Mouse (Mus musculus) myocyte (in vitro differentiated cells): Measurements from ENCODE around the gene Ccdc155. TPM values are rescaled to one million over a fixed set of nuclear protein-coding genes. Genes with fewer than 3 reads are reported as not detected.

Experiments used
- H3K27me3 ChIP-seq: one replicate; pipeline ENCODE4 v1.6.1; 2011; ENCODE audit not compliant: control insufficient read depth, insufficient read depth, insufficient read length
- H3K36me3 ChIP-seq: one replicate; pipeline ENCODE4 v1.6.1; 2011; ENCODE audit not compliant: control insufficient read depth, insufficient read depth
- H3K4me2 ChIP-seq: one replicate; pipeline ENCODE4 v1.6.1; 2011; ENCODE audit warnings: low read depth, control low read depth
- H3K4me3 ChIP-seq: one replicate; pipeline ENCODE4 v1.5.1; 2011; ENCODE audit warnings: mild to moderate bottlenecking, control low read depth, moderate library complexity
- H3K79me2 ChIP-seq: one replicate; pipeline ENCODE4 v1.6.1; 2011; ENCODE audit not compliant: control insufficient read depth, insufficient read depth
- H3ac ChIP-seq: one replicate; pipeline ENCODE4 v1.6.1; 2011; ENCODE audit not compliant: control insufficient read depth, insufficient read length
- CEBPB ChIP-seq: IDR thresholded peaks from 2 replicates; pipeline ENCODE4 v1.6.1; 2011; ENCODE audit warnings: mild to moderate bottlenecking, moderate library complexity; ENCODE audit not compliant: poor library complexity, insufficient read depth, severe bottlenecking
- E2F4 ChIP-seq: IDR thresholded peaks from one replicate; pipeline ENCODE4 v1.6.1; 2011; ENCODE audit warnings: mild to moderate bottlenecking, control low read depth, moderate library complexity; ENCODE audit not compliant: insufficient read depth
- MAX ChIP-seq: IDR thresholded peaks from one replicate; pipeline ENCODE4 v1.6.1; 2011; ENCODE audit warnings: low read depth, mild to moderate bottlenecking, control low read depth
- MYOD1 ChIP-seq, 3 experiments: IDR thresholded peaks; one replicate each; pipeline ENCODE4 v1.6.1; 2011; ENCODE audit warnings: control low read depth in 2 of 3, low read depth in 2 of 3, mild to moderate bottlenecking in 2 of 3, moderate library complexity in 1 of 3; ENCODE audit not compliant: insufficient read length in 2 of 3, control insufficient read depth in 1 of 3
- MYOG ChIP-seq, 3 experiments: IDR thresholded peaks; one replicate each; pipeline ENCODE4 v1.6.1; 2011; ENCODE audit warnings: control low read depth in 2 of 3, low read depth in 2 of 3, mild to moderate bottlenecking in 2 of 3; ENCODE audit not compliant: insufficient read length in 2 of 3, control insufficient read depth in 1 of 3, insufficient read depth in 1 of 3
- POLR2A ChIP-seq: IDR thresholded peaks from one replicate; pipeline ENCODE4 v1.6.1; 2011; ENCODE audit warnings: low read depth, mild to moderate bottlenecking, control low read depth, moderate library complexity; ENCODE audit not compliant: insufficient read length
- POLR2AphosphoS2 ChIP-seq: IDR thresholded peaks from one replicate; pipeline ENCODE4 v1.6.1; 2011; ENCODE audit warnings: low read depth, control low read depth; ENCODE audit not compliant: insufficient read length
- REST ChIP-seq: IDR thresholded peaks from one replicate; pipeline ENCODE4 v1.6.1; 2011; ENCODE audit warnings: mild to moderate bottlenecking, control low read depth, moderate library complexity; ENCODE audit not compliant: insufficient read depth, insufficient read length
- SRF ChIP-seq: IDR thresholded peaks from one replicate; pipeline ENCODE4 v1.6.1; 2011; ENCODE audit warnings: low read depth; ENCODE audit not compliant: control insufficient read depth, insufficient read length
- TCF12 ChIP-seq: IDR thresholded peaks from one replicate; pipeline ENCODE4 v1.6.1; 2011; ENCODE audit warnings: mild to moderate bottlenecking, control low read depth; ENCODE audit not compliant: poor library complexity, insufficient read depth, severe bottlenecking
- TCF3 ChIP-seq: IDR thresholded peaks from one replicate; pipeline ENCODE4 v1.6.1; 2011; ENCODE audit warnings: low read depth, control low read depth; ENCODE audit not compliant: insufficient read length
- USF1 ChIP-seq: IDR thresholded peaks from one replicate; pipeline ENCODE4 v1.6.1; 2011; ENCODE audit warnings: low read depth, mild to moderate bottlenecking, control low read depth, moderate library complexity
- polyA plus RNA-seq: library from polyadenylated mRNA; unstranded; fragments of >200 nt; fragmentation: generic; extraction: Trizol; gene quantifications from one replicate; pipeline ENCODE4 v1.2.1, GENCODE M21; 2012; ENCODE audit warnings: missing spikeins

The Ccdc155 gene
- polyA plus RNA-seq, 1 experiment = 2.2 TPM

- no peak overlapping the region for H3ac ChIP-seq
- H3K36me3 ChIP-seq = no peaks in the 10 kb centered on the region
- H3K27me3 ChIP-seq = peaks cover 17% of the 10 kb centered on the region
These were observed 7.7 kb downstream of the Ccdc155 start for GRCm38 (mm10) chr7:45196994-45197393.

GRCm38 (mm10) chr7:45196176-45196535 is 8.5 kb downstream of the Ccdc155 start:
- Histone ChIP-seq H3K4me3 (no peak overlapping the region), H3K4me2 (no peak overlapping the region), H3K27me3 (peaks cover 17% of the 10 kb centered on the region), H3ac (no peak overlapping the region), H3K79me2 (no peaks in the 10 kb centered on the region), H3K36me3 (no peaks in the 10 kb centered on the region)
- TF ChIP-seq USF1 = no peak
- no peak for TF ChIP-seq TCF3
- TF ChIP-seq E2F4 = no peak
- no peak for TF ChIP-seq MYOG (IDR thresholded peaks at IDR 0.05; ENCODE audit: control insufficient read depth in 1 of 3, insufficient read depth in 1 of 3, insufficient read length in 2 of 3, low read depth in 2 of 3)
- no peak for TF ChIP-seq POLR2AphosphoS2
- TF ChIP-seq MYOD1 (IDR thresholded peaks at IDR 0.05; ENCODE audit: control insufficient read depth in 1 of 3, insufficient read length in 2 of 3, low read depth in 2 of 3) = no peak
- TF ChIP-seq POLR2A = no peak
- no peak for TF ChIP-seq TCF12
- no peak for TF ChIP-seq REST
- no peak for TF ChIP-seq SRF

More at GRCm38 (mm10) chr7:45196994-45197393, 7.7 kb downstream of the Ccdc155 start:
- Histone ChIP-seq H3K4me3 (no peak overlapping the region), H3K79me2 (no peaks in the 10 kb centered on the region), H3K4me2 (no peak overlapping the region)
- TF ChIP-seq POLR2AphosphoS2 = no peak
- TF ChIP-seq SRF = no peak
- TF ChIP-seq USF1 = no peak
- TF ChIP-seq E2F4 = no peak
- TF ChIP-seq POLR2A = no peak
- no peak for TF ChIP-seq TCF3
- no peak for TF ChIP-seq MYOD1 (IDR thresholded peaks at IDR 0.05; ENCODE audit: control insufficient read depth in 1 of 3, insufficient read length in 2 of 3, low read depth in 2 of 3)
- TF ChIP-seq TCF12 = no peak
- TF ChIP-seq MYOG (IDR thresholded peaks at IDR 0.05; ENCODE audit: control insufficient read depth in 1 of 3, insufficient read depth in 1 of 3, insufficient read length in 2 of 3, low read depth in 2 of 3) = no peak

GRCm38 (mm10) chr7:45195341-45196175 is 9.1 kb downstream of the Ccdc155 start:
- no peaks in the 10 kb centered on the region for H3K36me3 ChIP-seq
- no peak overlapping the region for H3K4me3 ChIP-seq
- H3K27me3 ChIP-seq = peaks cover 14% of the 10 kb centered on the region
- TF ChIP-seq MYOG (IDR thresholded peaks at IDR 0.05; ENCODE audit: control insufficient read depth in 1 of 3, insufficient read depth in 1 of 3, insufficient read length in 2 of 3, low read depth in 2 of 3) = peak; percentile 29 to 59 (median 50)
- no peak for TF ChIP-seq TCF12
- TF ChIP-seq MYOD1 (IDR thresholded peaks at IDR 0.05; ENCODE audit: control insufficient read depth in 1 of 3, insufficient read length in 2 of 3, low read depth in 2 of 3) = peak in 2 of 3 experiments; percentile 45 to 77
- no peak for TF ChIP-seq E2F4
- H3ac ChIP-seq = no peak overlapping the region
- H3K4me2 ChIP-seq = peak overlapping the region; percentile 6
- no peaks in the 10 kb centered on the region for H3K79me2 ChIP-seq

- TF ChIP-seq TCF12 (no peak), USF1 (no peak), CEBPB (no peak), REST (no peak), MAX (no peak), MYOD1 (IDR thresholded peaks at IDR 0.05; ENCODE audit: control insufficient read depth in 1 of 3, insufficient read length in 2 of 3, low read depth in 2 of 3) (no peak), POLR2A (no peak), E2F4 (no peak), TCF3 (no peak), POLR2AphosphoS2 (no peak), MYOG (IDR thresholded peaks at IDR 0.05; ENCODE audit: control insufficient read depth in 1 of 3, insufficient read depth in 1 of 3, insufficient read length in 2 of 3, low read depth in 2 of 3) (no peak), SRF (no peak)
- H3K4me3 ChIP-seq = no peak overlapping the region
- no peaks in the 10 kb centered on the region for H3K79me2 ChIP-seq
- H3K4me2 ChIP-seq = no peak overlapping the region
- H3K36me3 ChIP-seq = no peaks in the 10 kb centered on the region
- peaks cover 10% of the 10 kb centered on the region for H3K27me3 ChIP-seq
- no peak overlapping the region for H3ac ChIP-seq
These were observed 10.6 kb downstream of the Ccdc155 start for GRCm38 (mm10) chr7:45193871-45194785.
